Mouse (Mus musculus): ENCODE measurements around the gene Sppl2b. TPM values are rescaled to one million over a fixed set of nuclear protein-coding genes. Genes with fewer than 3 reads are reported as not detected.

Gene Sppl2b
- polyA plus RNA-seq, 2 experiments: 40.8 to 86.8 TPM

DNA sequence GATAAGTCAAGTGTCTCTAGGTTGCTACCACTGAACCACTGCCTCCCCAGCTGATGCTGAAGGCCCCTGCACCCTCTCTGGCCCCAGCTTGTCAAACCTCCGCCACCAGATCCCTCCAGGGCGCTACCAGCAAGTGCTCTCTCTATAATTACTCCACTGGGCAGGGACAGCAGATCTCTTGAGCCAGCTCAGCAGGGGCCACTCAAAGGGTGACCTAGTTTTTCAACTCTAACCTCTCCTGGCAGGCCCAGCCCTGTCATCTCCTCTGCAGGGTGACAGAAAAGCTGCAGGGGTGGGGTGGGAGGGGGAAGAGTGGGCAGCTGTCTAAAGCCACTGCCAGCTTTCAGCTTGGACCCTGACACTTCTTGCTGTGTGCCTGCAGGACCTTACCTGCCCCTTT, 17.2 kb upstream of the Sppl2b start:
- H3K9me3 ChIP-seq (ENCODE audit: control insufficient read depth, low read length): no peaks in the 10 kb centered on the region
- peaks cover 46% of the 10 kb centered on the region for H3K27me3 ChIP-seq (ENCODE audit: control insufficient read depth, insufficient read depth, low read length)
- H3K4me1 ChIP-seq (ENCODE audit: control insufficient read depth, insufficient read depth, low read length): no peaks in the 10 kb centered on the region
- H3K4me2 ChIP-seq (replicated peaks; ENCODE audit: low read depth, low read length, severe bottlenecking): no peak overlapping the region
- no peak for TF ChIP-seq POLR2A (IDR thresholded peaks at IDR 0.05; ENCODE audit: borderline replicate concordance, extremely low read depth, insufficient read depth, insufficient read length)
- ATAC-seq (ENCODE audit: low FRiP score, low read depth): no peak
- no peak overlapping the region for H3K27ac ChIP-seq (replicated peaks; ENCODE audit: low read depth, low read length)
- DNase-seq (ENCODE audit: low spot score): no peak
- H3K36me3 ChIP-seq (ENCODE audit: control insufficient read depth, insufficient read depth, low read length): no peaks in the 10 kb centered on the region
- H3K4me3 ChIP-seq (replicated peaks; ENCODE audit: low read length): no peak overlapping the region
- H3K9ac ChIP-seq (ENCODE audit: low read depth, low read length, severe bottlenecking): no peak overlapping the region
- 4% methylated on average over 2 of the region's 2 CpGs for WGBS

DNA sequence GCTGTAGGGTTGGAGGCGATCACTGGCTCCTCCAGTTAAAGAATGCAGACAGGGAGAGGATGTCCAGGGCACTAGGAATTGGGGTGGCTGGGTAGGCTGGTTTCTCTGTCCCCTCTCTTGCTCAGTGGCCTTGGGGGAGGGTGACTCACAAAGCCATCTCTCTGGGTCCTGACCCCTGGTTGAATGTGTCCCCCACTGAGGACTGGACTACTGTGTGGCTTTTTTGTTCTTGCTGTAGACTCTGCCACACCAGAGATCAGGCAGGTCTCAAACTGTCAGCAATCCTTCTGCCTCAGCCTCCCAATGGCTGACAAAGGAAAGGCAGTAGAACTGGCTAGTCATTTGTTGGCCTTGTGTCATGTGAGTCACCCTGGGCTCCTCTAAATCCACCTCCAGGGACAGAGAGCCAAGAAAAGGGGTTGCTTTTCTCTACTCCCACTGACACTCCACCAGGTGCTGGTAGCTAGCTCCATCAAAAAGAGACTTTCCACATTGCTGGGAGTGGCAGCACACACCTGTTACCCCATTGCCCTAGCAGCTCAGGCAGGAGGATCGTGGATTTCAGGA, 16.6 kb upstream of the Sppl2b start:
- ATAC-seq (ENCODE audit: low FRiP score, low read depth): no peak

DNA sequence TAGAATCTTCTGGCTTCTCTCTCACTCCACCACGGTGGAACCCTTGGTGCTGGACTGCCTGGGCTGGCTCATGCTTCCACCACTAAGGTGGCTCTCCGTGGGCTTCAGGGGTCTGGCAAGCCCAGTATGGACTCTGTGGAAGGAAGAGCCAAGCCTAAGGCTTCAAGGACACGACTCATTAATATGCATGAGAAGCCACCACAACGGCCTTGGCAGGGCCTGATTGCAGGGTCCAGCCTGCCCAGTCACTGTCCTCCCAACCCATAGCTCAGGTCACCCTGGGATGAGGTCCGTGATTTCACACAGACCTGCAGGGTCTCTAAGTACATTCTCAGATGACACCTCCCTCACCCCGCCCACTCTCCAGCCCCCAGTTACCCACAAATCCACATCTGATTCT, 15.2 kb upstream of the Sppl2b start:
- WGBS: 59% methylated on average over 6 of the region's 6 CpGs
- ATAC-seq (ENCODE audit: low FRiP score, low read depth) (no peak), DNase-seq (ENCODE audit: low spot score) (no peak)
- H3K4me1 ChIP-seq (ENCODE audit: control insufficient read depth, insufficient read depth, low read length): no peaks in the 10 kb centered on the region
- no peak for TF ChIP-seq POLR2A (IDR thresholded peaks at IDR 0.05; ENCODE audit: borderline replicate concordance, extremely low read depth, insufficient read depth, insufficient read length)
- H3K27me3 ChIP-seq (ENCODE audit: control insufficient read depth, insufficient read depth, low read length): peaks cover 53% of the 10 kb centered on the region
- no peak overlapping the region for H3K4me3 ChIP-seq (replicated peaks; ENCODE audit: low read length)
- no peak overlapping the region for H3K9ac ChIP-seq (ENCODE audit: low read depth, low read length, severe bottlenecking)
- H3K36me3 ChIP-seq (ENCODE audit: control insufficient read depth, insufficient read depth, low read length): no peaks in the 10 kb centered on the region
- no peak overlapping the region for H3K4me2 ChIP-seq (replicated peaks; ENCODE audit: low read depth, low read length, severe bottlenecking)
- no peak overlapping the region for H3K27ac ChIP-seq (replicated peaks; ENCODE audit: low read depth, low read length)
- H3K9me3 ChIP-seq (ENCODE audit: control insufficient read depth, low read length): no peaks in the 10 kb centered on the region

More for the DNA sequence above, 16.6 kb upstream of the Sppl2b start:
- no peak for DNase-seq (ENCODE audit: low spot score)
- H3K4me3 ChIP-seq (replicated peaks; ENCODE audit: low read length): no peak overlapping the region
- H3K27ac ChIP-seq (replicated peaks; ENCODE audit: low read depth, low read length): no peak overlapping the region
- H3K4me1 ChIP-seq (ENCODE audit: control insufficient read depth, insufficient read depth, low read length): no peaks in the 10 kb centered on the region
- WGBS: 64% methylated on average over 2 of the region's 2 CpGs
- no peak overlapping the region for H3K4me2 ChIP-seq (replicated peaks; ENCODE audit: low read depth, low read length, severe bottlenecking)
- no peak overlapping the region for H3K9ac ChIP-seq (ENCODE audit: low read depth, low read length, severe bottlenecking)
- H3K9me3 ChIP-seq (ENCODE audit: control insufficient read depth, low read length): no peaks in the 10 kb centered on the region
- TF ChIP-seq POLR2A (IDR thresholded peaks at IDR 0.05; ENCODE audit: borderline replicate concordance, extremely low read depth, insufficient read depth, insufficient read length): no peak
- no peaks in the 10 kb centered on the region for H3K36me3 ChIP-seq (ENCODE audit: control insufficient read depth, insufficient read depth, low read length)
- peaks cover 52% of the 10 kb centered on the region for H3K27me3 ChIP-seq (ENCODE audit: control insufficient read depth, insufficient read depth, low read length)

DNA sequence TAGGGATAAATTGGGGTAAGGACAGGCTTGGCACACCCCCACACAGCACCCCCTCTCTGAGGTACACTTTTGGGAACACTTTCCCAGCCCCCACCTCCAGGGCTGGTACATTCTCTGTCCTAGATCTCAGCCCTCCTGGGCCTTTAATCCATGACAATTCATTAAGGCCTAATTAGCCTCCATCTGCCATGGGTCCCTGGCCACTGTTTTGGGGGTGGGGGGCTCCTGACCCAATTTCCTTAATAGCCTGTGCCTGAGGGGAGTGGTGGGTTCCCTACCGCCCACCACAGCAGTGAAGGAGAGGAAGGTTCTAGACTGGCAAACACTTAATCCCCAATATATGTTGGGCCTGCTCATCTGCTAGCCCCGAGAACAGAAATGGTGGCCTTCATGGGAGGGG, 13.4 kb upstream of the Sppl2b start:
- H3K27me3 ChIP-seq (ENCODE audit: control insufficient read depth, insufficient read depth, low read length): peaks cover 44% of the 10 kb centered on the region
- TF ChIP-seq POLR2A (IDR thresholded peaks at IDR 0.05; ENCODE audit: borderline replicate concordance, extremely low read depth, insufficient read depth, insufficient read length): no peak

DNA sequence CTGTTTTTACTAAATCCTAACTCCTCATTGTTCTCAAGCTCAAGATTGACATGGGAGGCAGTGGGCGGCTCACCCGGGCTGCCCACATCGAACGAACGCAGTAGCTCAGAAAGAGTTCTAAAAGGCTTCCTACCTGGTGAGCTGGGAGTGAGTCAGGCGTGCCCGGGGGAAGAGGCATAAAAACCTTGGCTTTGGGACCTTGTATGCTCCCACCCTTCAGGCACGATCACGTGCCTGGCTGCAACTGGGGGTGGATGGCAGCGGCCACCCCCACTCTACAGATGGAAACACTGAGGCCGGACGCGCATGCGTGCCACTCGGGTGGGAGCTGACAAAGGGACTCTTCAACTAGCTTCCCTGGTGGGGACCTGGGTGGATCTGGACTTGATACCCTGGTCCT, 12.7 kb upstream of the Sppl2b start:
- no peak overlapping the region for H3K4me3 ChIP-seq (replicated peaks; ENCODE audit: low read length)
- DNase-seq (ENCODE audit: low spot score) (no peak), ATAC-seq (ENCODE audit: low FRiP score, low read depth) (no peak)
- peaks cover 37% of the 10 kb centered on the region for H3K27me3 ChIP-seq (ENCODE audit: control insufficient read depth, insufficient read depth, low read length)
- no peaks in the 10 kb centered on the region for H3K4me1 ChIP-seq (ENCODE audit: control insufficient read depth, insufficient read depth, low read length)
- WGBS: 77% methylated on average over 15 of the region's 15 CpGs
- H3K9me3 ChIP-seq (ENCODE audit: control insufficient read depth, low read length): no peaks in the 10 kb centered on the region
- no peak overlapping the region for H3K27ac ChIP-seq (replicated peaks; ENCODE audit: low read depth, low read length)
- no peak for TF ChIP-seq POLR2A (IDR thresholded peaks at IDR 0.05; ENCODE audit: borderline replicate concordance, extremely low read depth, insufficient read depth, insufficient read length)
- no peak overlapping the region for H3K9ac ChIP-seq (ENCODE audit: low read depth, low read length, severe bottlenecking)
- H3K4me2 ChIP-seq (replicated peaks; ENCODE audit: low read depth, low read length, severe bottlenecking): no peak overlapping the region
- no peaks in the 10 kb centered on the region for H3K36me3 ChIP-seq (ENCODE audit: control insufficient read depth, insufficient read depth, low read length)

More for the DNA sequence above, 13.4 kb upstream of the Sppl2b start:
- no peaks in the 10 kb centered on the region for H3K9me3 ChIP-seq (ENCODE audit: control insufficient read depth, low read length)
- WGBS: 82% methylated on average over 2 of the region's 2 CpGs
- no peak for ATAC-seq (ENCODE audit: low FRiP score, low read depth)
- H3K9ac ChIP-seq (ENCODE audit: low read depth, low read length, severe bottlenecking): no peak overlapping the region
- H3K4me1 ChIP-seq (ENCODE audit: control insufficient read depth, insufficient read depth, low read length): no peaks in the 10 kb centered on the region
- H3K27ac ChIP-seq (replicated peaks; ENCODE audit: low read depth, low read length): no peak overlapping the region
- no peak overlapping the region for H3K4me3 ChIP-seq (replicated peaks; ENCODE audit: low read length)
- no peak for DNase-seq (ENCODE audit: low spot score)
- no peak overlapping the region for H3K4me2 ChIP-seq (replicated peaks; ENCODE audit: low read depth, low read length, severe bottlenecking)
- no peaks in the 10 kb centered on the region for H3K36me3 ChIP-seq (ENCODE audit: control insufficient read depth, insufficient read depth, low read length)

Measured in limb, embryonic 14.5 days (tissue).